ENCODE assay signal across 28 mouse cellular contexts in genomic region chr10:70781036-70781435, GRCm38 (mm10).
"Had no signal": no experiment of that assay in that cellular context is flagged by ENCODE, and none has a peak within 500 bp of the region (broad histone marks: within the 10 kb centered on the region; RNA-seq: fewer than 3 reads in every experiment).

No protein-coding gene starts in this region.

- H3K27ac ChIP-seq: embryonic facial prominence, embryonic 10.5 days; embryonic facial prominence, embryonic 12.5 days; embryonic facial prominence, embryonic 13.5 days; embryonic facial prominence, embryonic 15.5 days; forebrain, embryonic 10.5 days; forebrain, embryonic 12.5 days; forebrain, embryonic 13.5 days; forebrain, embryonic 15.5 days; gastrocnemius, adult 2 months had no signal

- H3K36me3 ChIP-seq: embryonic facial prominence, embryonic 10.5 days; embryonic facial prominence, embryonic 12.5 days; embryonic facial prominence, embryonic 13.5 days; embryonic facial prominence, embryonic 15.5 days; forebrain, embryonic 10.5 days; forebrain, embryonic 12.5 days; forebrain, embryonic 15.5 days had no signal

- ATAC-seq: forebrain, embryonic 13.5 days; forebrain, embryonic 14.5 days; forebrain, embryonic 15.5 days; forebrain, embryonic 16.5 days; forebrain, postnatal 0 days had no signal

- H3K4me3 ChIP-seq: embryonic facial prominence, embryonic 10.5 days; embryonic facial prominence, embryonic 12.5 days; embryonic facial prominence, embryonic 13.5 days; embryonic facial prominence, embryonic 15.5 days; erythroblast, embryonic 14.5 days; forebrain, embryonic 10.5 days; forebrain, embryonic 12.5 days; forebrain, embryonic 13.5 days; forebrain, embryonic 15.5 days; gastrocnemius, adult 2 months had no signal

- DNase-seq: cerebellum, adult 18-20 months; cerebellum, adult 2 months; cerebellum, adult 8-10 months; cerebellum, adult 9-10 months; cerebellum, adult 9-11 months; cerebellum, postnatal 10 days; cerebellum, postnatal 14 days; cerebellum, postnatal 25 days; cerebellum, postnatal 36 days; embryo, embryonic 11 days; forebrain, postnatal 0 days; gastrocnemius, adult 2 months; gastrocnemius, postnatal 10 days; gastrocnemius, postnatal 14 days; gastrocnemius, postnatal 25 days; gastrocnemius, postnatal 36 days; heart, adult 18-20 months had no signal

- H3K9ac ChIP-seq: embryonic facial prominence, embryonic 12.5 days; embryonic facial prominence, embryonic 13.5 days; embryonic facial prominence, embryonic 15.5 days; forebrain, embryonic 12.5 days; forebrain, embryonic 13.5 days; forebrain, embryonic 15.5 days; forebrain, postnatal 0 days had no signal

- H3K4me2 ChIP-seq: embryonic facial prominence, embryonic 12.5 days; embryonic facial prominence, embryonic 13.5 days; embryonic facial prominence, embryonic 15.5 days; forebrain, embryonic 12.5 days; forebrain, embryonic 13.5 days; forebrain, embryonic 15.5 days had no signal

- H3K27me3 ChIP-seq: embryonic facial prominence, embryonic 12.5 days; embryonic facial prominence, embryonic 13.5 days; embryonic facial prominence, embryonic 15.5 days; forebrain, embryonic 12.5 days; forebrain, embryonic 13.5 days; forebrain, embryonic 15.5 days had no signal

- H3K9me3 ChIP-seq: embryonic facial prominence, embryonic 10.5 days; embryonic facial prominence, embryonic 12.5 days; embryonic facial prominence, embryonic 13.5 days; embryonic facial prominence, embryonic 15.5 days; forebrain, embryonic 10.5 days; forebrain, embryonic 12.5 days; forebrain, embryonic 13.5 days; forebrain, embryonic 15.5 days had no signal

- H3K4me1 ChIP-seq: embryonic facial prominence, embryonic 10.5 days; embryonic facial prominence, embryonic 12.5 days; embryonic facial prominence, embryonic 13.5 days; embryonic facial prominence, embryonic 15.5 days; forebrain, embryonic 10.5 days; forebrain, embryonic 12.5 days; forebrain, embryonic 13.5 days; forebrain, embryonic 15.5 days had no signal
